Mouse (Mus musculus): ENCODE measurements around the gene Gast.

Gast gene

GRCm38 (mm10) chr11:100362979-100363562 is 28.9 kb downstream of the Gast start:
- DNase-seq, result peak; percentile 85 to 89

GRCm38 (mm10) chr11:100369145-100369544 is 34.9 kb downstream of the Gast start:
- peak in 1 of 2 experiments; percentile 20 for DNase-seq

- peak; percentile 60 to 67 for DNase-seq
Measured at GRCm38 (mm10) chr11:100369822-100370221, 35.6 kb downstream of the Gast start.

GRCm38 (mm10) chr11:100371981-100372558 is 37.9 kb downstream of the Gast start:
- DNase-seq, result no peak

GRCm38 (mm10) chr11:100375127-100375526 is 40.9 kb downstream of the Gast start:
- no peak for DNase-seq

- DNase-seq, result no peak
Measured at GRCm38 (mm10) chr11:100376005-100376404, 41.8 kb downstream of the Gast start.

- peak in 1 of 2 experiments; percentile 50 for DNase-seq
Measured at GRCm38 (mm10) chr11:100376746-100377389, 42.7 kb downstream of the Gast start.

- no peak for DNase-seq
Measured at GRCm38 (mm10) chr11:100377989-100378388, 43.8 kb downstream of the Gast start.

- no peak for DNase-seq
Measured at GRCm38 (mm10) chr11:100378446-100378845, 44.2 kb downstream of the Gast start.

GRCm38 (mm10) chr11:100379311-100379710 is 45.1 kb downstream of the Gast start:
- peak in 1 of 2 experiments; percentile 50 for DNase-seq

- DNase-seq, result no peak
Measured at GRCm38 (mm10) chr11:100382682-100383081, 48.5 kb downstream of the Gast start.

GRCm38 (mm10) chr11:100385016-100385415 is 50.8 kb downstream of the Gast start:
- DNase-seq, result no peak

GRCm38 (mm10) chr11:100386586-100386985 is 52.4 kb downstream of the Gast start:
- DNase-seq, result no peak

Measured in cerebellum, postnatal 25 days (tissue).